Mouse (Mus musculus) neutrophil, adult 5-6 weeks (primary cell): ENCODE measurements around the gene Polr1c. TPM values are rescaled to one million over a fixed set of nuclear protein-coding genes. Genes with fewer than 3 reads are reported as not detected.
A peak's percentile ranks its signal among the peaks of the same experiment; 100 is the strongest.

Source experiments
- ATAC-seq: fragments of 151-379, 151-347 bp; 2 replicates; pipeline ENCODE4 v1.8.0; 2017; ENCODE audit warnings: mild to moderate bottlenecking, moderate TSS enrichment; ENCODE audit not compliant: insufficient number of reproducible peaks, poor library complexity, low FRiP score, severe bottlenecking; ENCODE audit errors: extremely low read depth
- total RNA-seq: library from RNA; stranded (forward); fragments of 200-1000 nt; gene quantifications from 2 replicates; pipeline ENCODE4 v1.2.3, GENCODE M21; 2017

Gene Polr1c
- total RNA-seq, 1 experiment from 2014 or later = 23.3 TPM

DNA sequence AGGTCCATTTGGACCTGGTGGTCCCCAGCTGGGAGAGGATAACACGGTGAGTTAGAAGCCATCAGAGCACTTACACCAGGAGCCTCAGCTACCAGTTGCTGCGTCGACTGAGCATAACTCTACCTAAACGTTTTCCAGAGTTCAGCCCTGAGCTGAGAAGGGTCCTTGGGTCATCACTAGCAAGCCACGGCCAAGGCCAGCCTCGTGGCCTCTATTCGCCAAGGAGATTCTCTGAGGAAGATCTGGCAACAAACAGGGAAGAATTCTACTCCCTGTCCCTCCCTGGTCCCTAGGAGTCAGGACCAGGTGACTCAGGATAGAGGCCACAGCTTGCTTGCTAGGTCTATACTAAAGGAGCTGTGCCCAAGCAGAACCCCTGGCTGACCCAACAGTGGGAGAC lies 19.7 kb upstream of the Polr1c start:
- no peak for ATAC-seq

DNA sequence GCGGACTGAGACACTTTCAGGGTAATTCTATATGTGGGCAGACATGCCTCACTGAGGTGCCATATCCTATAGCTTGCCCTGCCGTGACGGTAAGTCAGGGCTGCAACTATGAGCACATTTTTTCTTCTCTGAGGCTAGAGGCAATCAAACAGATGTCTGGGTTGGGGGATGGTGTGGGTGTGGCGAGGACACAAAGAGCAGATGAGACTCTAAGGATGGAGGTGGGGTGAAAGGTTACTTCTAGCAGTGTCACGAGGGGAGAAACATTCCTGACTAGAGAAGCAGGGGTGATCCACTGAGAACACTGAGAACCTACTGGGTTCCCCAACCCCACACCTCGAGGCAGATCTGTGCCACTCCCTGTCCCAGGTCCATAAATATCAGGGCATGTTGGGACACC lies 19.1 kb upstream of the Polr1c start:
- no peak for ATAC-seq

DNA sequence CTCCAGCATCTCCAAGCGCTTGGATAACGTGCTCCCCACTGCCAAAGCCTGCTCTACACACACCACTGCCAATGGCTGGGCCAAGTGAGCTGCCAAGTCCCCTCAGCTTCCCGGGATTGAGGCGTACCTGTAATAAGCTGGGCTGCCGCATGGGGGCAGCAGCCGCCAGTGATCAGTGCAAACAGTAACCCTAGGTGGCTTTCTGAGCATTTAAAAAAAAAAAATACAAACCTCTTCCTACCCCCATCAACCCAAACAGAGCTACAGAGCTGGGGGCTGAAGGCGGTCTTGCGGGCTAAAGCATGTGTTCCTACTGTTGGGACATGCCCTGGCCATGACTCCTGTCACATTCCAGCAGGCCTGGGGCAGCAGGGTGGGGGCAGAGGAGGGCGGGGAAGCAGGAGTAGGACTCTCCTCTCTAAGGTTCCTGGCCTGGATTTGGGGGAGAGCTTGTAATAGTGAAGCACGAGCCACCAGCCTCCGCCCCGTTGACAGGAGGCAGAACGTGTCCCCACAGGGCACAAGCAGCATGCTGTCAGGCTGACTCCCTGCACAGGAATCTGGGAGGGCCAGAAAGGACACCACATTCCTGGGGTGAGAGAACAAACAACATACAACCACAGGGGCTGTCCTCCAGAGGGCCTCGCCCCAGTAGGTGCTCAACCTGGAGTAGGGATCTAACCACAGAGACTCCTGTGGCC lies 18.2 kb upstream of the Polr1c start:
- peak; percentile 52; the same call in 1 of the 2 replicates for ATAC-seq

DNA sequence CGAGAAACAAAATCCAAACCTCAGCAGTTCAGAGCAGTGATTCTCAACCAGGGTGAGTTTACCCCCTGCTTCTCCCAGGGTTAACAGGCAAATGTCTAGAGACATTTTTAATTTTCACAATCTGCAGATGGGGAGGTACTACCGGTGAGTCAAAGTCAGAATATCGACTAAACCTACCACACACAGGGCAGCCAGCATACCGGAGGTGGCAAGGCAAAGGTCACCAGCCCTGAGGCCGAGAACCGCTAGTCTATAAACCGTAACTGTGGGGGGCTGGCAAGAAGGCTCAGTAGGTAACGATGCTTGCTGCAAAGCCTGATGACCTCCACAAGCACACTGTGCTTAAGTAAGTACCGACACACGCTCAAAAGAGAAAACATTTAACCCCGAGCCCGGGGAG lies 17.6 kb upstream of the Polr1c start:
- ATAC-seq = no peak

DNA sequence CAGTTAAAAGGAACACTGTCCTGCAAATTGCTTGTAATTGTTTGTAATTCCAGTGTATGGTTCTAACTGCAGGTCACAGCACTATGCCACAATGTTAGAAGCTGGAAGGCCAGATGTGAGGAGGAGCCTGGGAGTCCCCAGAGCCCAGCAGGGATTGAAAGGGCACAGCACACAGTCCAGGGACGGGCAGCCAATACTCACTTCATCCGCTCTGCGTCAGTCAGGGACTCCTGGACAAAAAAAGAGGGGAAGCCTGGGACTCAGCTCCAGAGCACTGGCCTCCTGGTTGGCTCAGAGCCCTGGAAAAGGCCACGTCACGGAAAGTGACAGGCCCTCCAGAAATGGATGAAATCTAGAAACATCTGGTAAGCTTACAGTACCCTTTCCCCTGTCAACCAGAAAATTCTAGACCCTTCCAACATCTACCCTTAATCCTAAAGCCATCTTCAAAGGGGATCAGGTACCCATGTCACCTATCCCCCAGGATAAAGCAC lies 14.4 kb upstream of the Polr1c start:
- ATAC-seq = no peak

DNA sequence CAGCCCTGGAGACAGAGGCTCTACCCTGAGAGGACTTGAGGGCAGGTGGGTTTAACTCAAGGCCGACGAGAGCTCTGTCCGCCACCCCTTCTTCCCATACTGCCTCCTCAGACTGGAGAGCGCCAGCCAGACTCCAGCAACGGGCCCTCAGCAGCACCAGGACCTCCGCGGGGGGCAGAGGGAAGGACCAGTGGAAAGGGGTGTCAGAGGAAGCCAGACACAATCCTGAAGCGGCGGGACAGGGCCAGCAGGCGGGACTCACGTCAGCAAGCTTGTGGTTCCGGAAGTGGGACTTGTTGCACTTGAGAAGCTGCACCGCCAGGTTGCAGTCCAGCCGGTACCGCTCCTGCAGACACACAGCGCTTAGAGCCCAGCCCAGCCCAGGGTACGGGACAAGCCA lies 11.8 kb upstream of the Polr1c start:
- ATAC-seq = no peak

DNA sequence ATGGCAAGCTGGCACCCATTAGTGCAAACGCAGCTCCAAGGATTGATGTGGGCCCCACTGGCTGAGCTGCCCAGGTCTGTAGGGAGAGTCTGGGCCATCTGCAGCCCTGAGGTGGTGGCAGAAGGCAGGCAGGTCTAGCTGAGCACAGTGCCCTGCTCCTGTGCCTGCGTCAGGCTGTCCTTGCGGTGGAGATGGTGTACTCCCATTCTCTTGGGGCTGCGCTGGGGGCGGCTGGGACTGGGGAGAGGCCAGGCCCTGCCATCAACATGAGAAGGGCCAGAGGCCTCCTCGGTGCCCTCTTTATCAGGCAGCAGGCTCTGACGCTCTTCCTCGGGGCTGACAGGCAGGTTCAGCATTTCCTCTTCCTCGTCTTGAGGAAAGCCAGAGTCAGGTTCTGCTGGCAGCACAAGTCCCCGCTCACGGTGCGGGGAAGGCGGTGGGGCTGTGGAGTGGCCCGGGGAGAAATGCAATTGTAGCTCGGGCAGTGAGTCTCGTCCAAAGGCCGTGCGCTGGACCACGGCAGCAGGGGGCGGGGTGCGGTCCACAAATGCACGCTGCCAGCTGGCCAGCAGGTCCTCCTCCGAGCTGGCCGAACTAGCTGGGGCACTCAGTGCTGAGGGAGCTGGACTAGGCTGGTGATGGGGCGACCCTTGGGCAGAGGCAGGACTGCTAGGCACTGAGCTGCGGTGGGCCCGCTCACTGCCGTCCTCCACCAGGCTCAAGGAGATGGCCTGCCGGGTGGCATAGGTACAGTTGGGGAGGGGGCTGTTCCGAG lies 10.6 kb upstream of the Polr1c start:
- no peak for ATAC-seq

DNA sequence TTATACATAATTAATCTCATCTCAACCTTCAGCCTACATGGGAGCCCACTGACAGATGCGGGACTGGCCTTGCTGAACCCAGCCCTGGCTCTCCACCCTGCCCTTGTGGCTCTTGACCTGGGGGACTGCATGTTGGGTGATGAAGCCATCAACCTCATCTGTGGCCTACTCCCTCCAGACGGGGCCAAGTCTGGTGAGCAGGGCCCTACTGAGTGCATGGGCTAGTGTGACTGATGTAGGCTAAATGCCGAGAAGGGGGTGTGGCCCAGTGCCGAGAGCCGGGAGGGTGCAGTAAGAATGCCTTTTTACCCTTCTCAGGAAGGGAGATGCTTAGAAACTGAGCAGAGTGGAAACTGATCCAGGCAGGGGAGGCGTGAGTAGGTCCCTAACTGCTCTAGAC lies 7.3 kb upstream of the Polr1c start:
- no peak for ATAC-seq

DNA sequence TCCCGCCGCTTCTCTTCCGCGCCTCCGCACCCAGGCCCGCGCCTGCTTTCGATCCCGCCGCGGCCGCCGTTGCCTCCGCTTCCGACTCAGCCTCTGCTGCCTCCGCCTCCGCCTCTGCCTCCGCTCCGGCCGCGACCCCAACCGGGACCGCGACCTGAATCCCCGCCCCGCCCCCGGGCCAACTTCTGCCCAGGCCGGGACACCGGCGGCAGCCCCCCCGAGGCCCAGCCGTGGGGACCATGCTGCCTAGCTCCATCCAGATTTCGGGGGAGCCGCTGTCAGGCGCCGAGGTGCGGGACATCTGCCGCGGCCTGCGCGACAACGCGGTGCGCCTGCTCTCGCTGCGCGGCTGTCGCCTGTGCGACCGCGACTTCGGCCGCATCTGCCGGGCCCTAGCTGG lies 6.3 kb upstream of the Polr1c start:
- no peak for ATAC-seq

DNA sequence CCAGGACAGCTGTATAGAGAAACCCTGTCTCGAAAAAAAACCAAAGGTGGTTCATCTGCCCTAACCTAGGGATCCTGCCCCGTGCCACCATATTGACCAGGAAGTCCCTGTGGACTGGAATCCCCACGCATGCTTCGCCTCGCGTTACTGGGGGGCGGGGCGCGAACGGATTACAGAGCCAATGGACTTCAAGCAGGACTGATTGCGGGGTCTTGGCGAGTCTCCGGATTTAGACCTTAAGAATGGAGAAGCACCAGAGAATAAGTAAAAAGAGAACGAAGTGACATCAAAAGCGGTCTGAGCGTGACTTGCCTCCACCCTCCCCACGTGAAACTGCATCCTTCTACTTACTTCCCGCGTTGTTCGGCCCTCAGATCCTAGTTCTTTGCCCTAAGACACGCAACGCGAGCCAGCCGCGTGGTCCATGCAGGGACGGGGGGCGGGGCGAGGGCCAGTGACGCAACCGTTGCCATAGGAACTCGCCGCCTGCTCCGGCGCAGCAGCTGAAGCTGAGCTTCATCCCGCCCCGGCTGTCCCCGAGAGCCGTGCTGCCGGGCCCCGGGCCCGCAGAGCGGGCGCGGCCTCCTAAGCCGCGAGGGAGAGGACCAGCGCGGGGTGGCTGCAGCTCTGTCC lies 5.7 kb upstream of the Polr1c start, which contains the start of gene Lrrc73:
Lrrc73 (plus strand) TSS at position 80 of the 633 bp plus-strand sequence.
- peak; percentile 59 for ATAC-seq

DNA sequence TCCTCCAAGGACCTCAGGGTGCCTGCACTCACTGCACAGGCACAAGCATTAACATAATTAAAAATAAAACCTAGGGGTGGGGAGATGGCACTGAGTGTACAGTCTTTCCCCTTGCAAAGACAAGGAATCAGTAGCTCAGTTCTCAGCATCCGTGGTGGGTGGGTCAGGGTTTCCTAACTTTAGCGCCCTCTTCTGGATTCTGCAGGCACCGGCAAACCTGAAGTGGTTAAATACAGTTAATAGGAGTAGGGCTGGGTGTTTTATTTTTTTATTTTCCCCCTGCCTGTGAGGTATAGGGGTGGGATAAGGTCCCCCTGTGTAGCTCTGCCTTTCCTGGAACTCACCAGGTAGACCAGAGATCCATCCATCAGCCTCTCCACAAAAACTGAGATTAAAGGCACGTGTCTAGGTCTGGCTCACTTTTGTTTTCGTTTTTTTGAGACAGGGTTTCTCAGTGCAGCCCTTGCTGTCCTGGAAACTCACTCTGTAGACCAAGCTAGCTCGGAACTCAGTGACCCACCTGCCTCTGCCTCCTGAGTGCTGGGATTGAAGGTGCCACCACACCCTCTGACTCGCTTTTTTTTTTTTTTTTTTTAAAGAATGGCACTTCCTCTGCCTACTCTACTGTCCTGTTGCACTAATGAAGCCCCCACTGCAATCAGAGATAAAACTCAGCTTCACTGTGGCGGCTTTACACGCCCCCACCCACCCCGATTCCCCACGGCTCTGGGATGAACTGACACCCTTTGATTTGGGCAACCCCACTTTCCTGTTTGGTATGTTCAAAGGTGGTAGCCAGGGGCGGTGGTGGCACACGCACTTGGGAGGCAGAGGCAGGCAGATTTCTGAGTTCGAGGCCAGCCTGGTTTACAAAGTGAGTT lies 5.0 kb upstream of the Polr1c start:
- ATAC-seq = no peak

DNA sequence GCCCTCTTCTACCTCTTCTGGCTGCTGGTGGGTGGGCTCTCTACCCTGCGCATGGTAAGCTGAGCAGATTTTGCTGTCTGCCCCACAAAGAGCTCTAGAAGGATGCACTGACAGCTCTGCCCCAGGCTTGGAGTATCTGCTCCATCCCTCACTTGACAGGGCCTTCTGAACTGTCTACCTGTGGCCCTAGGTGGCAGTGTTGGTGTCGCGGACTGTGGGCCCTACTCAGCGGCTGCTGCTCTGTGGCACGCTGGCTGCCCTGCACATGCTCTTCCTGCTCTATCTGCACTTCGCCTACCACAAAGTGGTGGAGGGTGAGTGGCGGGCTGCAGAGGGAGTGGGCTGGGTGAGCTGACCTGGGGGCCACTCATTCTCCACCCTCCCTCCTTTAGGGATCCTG lies 3.3 kb upstream of the Polr1c start:
- no peak for ATAC-seq

DNA sequence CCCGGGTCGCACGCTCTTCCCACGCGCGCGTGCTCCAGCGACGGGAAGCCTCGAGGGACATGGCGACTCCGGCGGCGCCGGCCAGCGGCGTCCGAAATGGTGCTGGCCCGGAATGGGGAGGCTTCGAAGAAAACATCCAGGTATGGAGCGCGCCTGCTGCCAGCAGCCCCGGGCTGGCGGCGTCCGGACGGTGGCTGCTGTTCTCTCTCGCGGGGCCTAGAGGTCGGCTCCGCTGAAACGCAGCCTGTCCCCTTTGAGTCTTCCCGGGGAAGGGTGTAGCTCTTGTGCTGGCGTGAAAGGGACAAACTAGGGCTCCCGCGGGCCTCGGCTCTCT lies 302 bp upstream of the Polr1c start:
- ATAC-seq = no peak

DNA sequence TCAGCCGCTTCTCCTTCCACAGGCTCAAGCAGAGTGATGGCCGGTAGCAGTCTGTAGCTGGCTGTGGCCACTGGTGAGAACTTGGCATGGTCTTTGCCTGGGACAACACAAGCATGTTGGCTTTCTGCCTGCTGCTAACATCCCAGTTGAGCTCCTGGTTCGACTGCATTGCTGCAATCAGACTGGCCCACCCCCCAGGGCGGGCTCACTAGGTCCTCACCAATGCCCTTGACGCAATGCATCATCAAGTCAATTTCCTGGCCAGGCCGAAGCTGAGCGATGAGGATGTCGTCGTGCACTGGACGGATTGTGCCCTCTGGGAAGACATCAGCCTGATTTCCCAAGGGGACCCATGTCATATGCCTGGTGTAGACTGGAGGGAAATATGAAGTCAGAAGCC lies 3.3 kb downstream of the Polr1c start:
- no peak for ATAC-seq

DNA sequence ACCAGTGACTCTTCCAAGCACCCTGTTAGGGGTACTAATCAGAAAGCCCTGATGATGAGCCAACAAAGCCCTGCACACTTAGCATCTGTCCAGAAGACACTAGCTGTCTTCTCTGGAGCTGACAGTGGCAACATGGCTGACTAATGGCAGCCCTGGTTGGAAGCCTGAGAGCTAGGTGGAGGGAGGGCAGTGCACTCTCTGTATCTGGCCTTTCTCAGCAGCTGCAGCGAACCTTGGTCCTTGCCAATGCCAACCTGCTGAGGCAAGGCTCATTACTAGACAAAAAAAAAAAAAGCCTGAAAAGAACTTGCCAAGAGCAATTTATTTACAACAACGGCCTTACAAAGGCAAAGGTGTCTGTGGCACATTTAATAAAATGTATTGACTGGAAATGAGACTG lies 4.2 kb downstream of the Polr1c start:
- no peak for ATAC-seq

DNA sequence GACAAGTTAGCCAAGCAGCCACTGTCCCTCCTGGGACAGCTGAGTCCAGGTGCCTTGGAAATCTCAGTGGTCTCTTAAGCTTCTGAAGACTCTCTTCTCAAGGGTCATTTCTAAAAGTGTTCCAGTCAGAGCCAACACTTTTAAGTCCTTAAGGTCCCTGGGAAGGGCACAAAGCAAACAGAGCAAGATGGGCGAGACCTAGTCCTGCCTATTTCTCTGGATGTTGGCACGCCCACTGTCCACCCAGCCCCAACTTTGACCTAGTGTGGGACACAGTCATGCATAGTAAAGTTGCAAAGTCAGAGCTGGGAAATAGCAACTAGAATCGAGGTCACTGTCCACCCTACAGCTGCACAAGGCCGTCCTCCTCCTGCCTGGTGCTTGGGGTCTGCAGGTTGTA lies 4.9 kb downstream of the Polr1c start:
- no peak for ATAC-seq

DNA sequence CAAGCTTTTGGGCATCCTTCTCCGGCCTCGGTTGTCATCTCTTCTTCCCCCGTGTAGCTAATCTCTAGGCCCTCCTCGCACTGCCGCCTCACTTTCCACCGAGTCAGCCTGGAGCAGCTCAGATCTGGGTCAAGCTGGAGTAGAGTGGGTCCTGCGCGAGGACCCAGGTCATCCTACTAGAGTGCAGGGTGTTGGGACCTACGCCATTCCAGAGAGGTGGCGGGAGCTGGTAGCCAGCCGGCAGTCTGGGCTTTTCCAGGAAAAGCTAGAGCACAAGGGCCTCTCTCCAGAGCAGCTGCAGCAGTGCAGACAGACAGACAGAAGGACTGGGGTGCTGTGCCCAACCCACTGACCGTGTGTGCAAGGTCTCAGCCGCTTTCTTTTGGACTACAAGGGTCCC lies 5.6 kb downstream of the Polr1c start:
- no peak for ATAC-seq

DNA sequence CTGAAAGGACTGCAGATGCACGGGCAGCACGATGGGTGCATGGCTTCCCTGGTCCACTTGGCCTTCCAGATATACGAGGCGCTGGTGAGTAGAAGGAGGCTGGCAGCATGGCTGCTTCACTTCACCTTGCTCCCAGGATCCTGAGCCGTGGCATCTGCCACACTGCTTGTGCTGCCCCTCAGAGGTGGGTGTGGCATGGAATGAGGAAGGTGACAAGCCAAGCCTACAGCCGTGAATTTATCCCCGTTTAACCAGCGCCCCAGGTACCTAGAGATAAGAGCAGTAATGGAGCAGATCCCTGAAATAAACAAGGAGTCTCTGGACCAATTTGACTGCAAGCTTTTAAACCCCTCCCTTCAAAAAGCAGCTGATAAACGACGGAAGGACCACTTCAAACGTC lies 6.4 kb downstream of the Polr1c start:
- no peak for ATAC-seq

DNA sequence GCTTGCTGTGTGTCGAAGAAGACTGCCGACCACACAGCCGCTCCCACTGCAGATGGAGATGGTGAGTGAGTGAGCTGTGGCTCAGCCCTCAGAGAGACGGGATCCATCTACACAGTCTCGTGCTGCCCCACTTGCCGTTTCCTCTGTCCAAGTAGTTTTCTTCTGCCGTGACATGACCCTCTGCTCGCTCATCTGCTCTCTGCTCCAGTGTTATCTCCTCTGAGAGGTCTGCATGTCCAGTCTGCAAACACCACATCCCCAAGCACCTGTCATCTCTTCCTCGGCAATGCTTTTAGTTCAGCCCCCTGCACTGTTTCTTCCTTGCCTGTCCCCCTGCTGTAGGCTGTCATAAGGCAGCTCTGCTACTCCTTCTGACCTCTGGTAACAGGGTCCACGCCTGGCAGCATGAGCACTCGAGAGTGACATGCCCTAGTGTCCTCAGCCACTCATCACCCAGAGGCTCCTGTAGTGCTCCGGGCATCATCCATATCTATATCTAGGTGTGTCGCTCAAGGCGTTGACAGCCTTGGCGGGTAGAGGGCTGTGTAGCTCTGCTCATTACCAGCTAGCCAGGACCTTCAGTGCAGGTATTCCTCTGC lies 8.2 kb downstream of the Polr1c start:
- ATAC-seq = no peak
